Mouse (Mus musculus) CH12.LX (cell line): ENCODE measurements around the gene Cds2. TPM values are rescaled to one million over a fixed set of nuclear protein-coding genes. Genes with fewer than 3 reads are reported as not detected.

Source experiments
- DNase-seq: peaks from one replicate; pipeline ENCODE4 v3.0.0-alpha.2; 2013; ENCODE audit errors: extremely low read depth
- H3K27ac ChIP-seq: 2 replicates; pipeline ENCODE4 v1.5.1; 2012; ENCODE audit warnings: low read depth, mild to moderate bottlenecking, control low read depth, moderate library complexity; ENCODE audit not compliant: insufficient read depth
- H3K27me3 ChIP-seq: replicated peaks from 2 replicates; pipeline ENCODE3; 2012; ENCODE audit warnings: inconsistent platforms
- H3K36me3 ChIP-seq, 2 experiments: replicated peaks in 1 of 2; 2 replicates each; pipeline versions ENCODE3 to v1.6.1; 2012; ENCODE audit warnings: inconsistent platforms in 1 of 2, low read length in 1 of 2, mild to moderate bottlenecking in 1 of 2, mixed read lengths in 1 of 2, moderate library complexity in 1 of 2; ENCODE audit not compliant: control insufficient read depth in 1 of 2, insufficient read depth in 1 of 2
- H3K4me1 ChIP-seq, 2 experiments: 2 replicates each; pipeline ENCODE4 v1.6.1; 2012; ENCODE audit warnings: inconsistent platforms in 1 of 2, moderate library complexity in 1 of 2; ENCODE audit not compliant: insufficient read depth in 2 of 2, control insufficient read depth in 1 of 2
- H3K4me2 ChIP-seq: 2 replicates; pipeline ENCODE4 v1.6.1; 2012; ENCODE audit warnings: low read depth, mild to moderate bottlenecking, control low read depth; ENCODE audit not compliant: poor library complexity, insufficient read depth, severe bottlenecking
- H3K4me3 ChIP-seq, 3 experiments: fragments of 150-350 bp in 1 of 3; sonication (generic) in 1 of 3; replicated peaks in 1 of 3; 2 replicates each; pipeline versions ENCODE3 to v1.5.1; 2011 to 2012; ENCODE audit warnings: low read depth in 2 of 3, low read length in 2 of 3, mild to moderate bottlenecking in 2 of 3, moderate library complexity in 2 of 3, control low read depth in 1 of 3, improper control_type of control experiment in 1 of 3, inconsistent platforms in 1 of 3, mixed read lengths in 1 of 3; ENCODE audit not compliant: poor library complexity in 1 of 3
- H3K79me2 ChIP-seq: replicated peaks from 2 replicates; pipeline ENCODE4 v1.6.1; 2012; ENCODE audit warnings: mild to moderate bottlenecking, moderate library complexity; ENCODE audit not compliant: control insufficient read depth, poor library complexity, insufficient read depth, severe bottlenecking; ENCODE audit errors: extremely low read depth
- H3K9ac ChIP-seq: 2 replicates; pipeline ENCODE4 v1.6.1; 2012; ENCODE audit warnings: low read depth, mild to moderate bottlenecking, control low read depth, moderate library complexity; ENCODE audit not compliant: insufficient read depth
- H3K9me3 ChIP-seq: replicated peaks from 2 replicates; pipeline ENCODE3; 2012; ENCODE audit warnings: low read length, inconsistent platforms, mixed read lengths
- BHLHE40 ChIP-seq: IDR thresholded peaks from 2 replicates; pipeline ENCODE4 v1.6.1; 2011; ENCODE audit warnings: mild to moderate bottlenecking, low read depth, low read length, improper control_type of control experiment
- CHD1 ChIP-seq: IDR thresholded peaks from 2 replicates; pipeline ENCODE4 v1.6.1; 2012; ENCODE audit warnings: low read depth, low read length, improper control_type of control experiment, inconsistent platforms
- CHD2 ChIP-seq: IDR thresholded peaks from 2 replicates; pipeline ENCODE4 v1.6.1; 2011; ENCODE audit warnings: low read length, improper control_type of control experiment
- ELF1 ChIP-seq: IDR thresholded peaks from 2 replicates; pipeline ENCODE4 v1.6.1; 2014; ENCODE audit warnings: low read depth, mild to moderate bottlenecking, inconsistent platforms, low read length, improper control_type of control experiment
- GABPA ChIP-seq: IDR thresholded peaks from 2 replicates; pipeline ENCODE4 v1.6.1; 2012; ENCODE audit warnings: low read depth, low read length, improper control_type of control experiment, inconsistent platforms; ENCODE audit not compliant: insufficient replicate concordance
- HCFC1 ChIP-seq: IDR thresholded peaks from 2 replicates; pipeline ENCODE4 v1.6.1; 2012; ENCODE audit warnings: low read depth, mild to moderate bottlenecking, inconsistent platforms, low read length, improper control_type of control experiment
- JUN ChIP-seq: IDR thresholded peaks from 2 replicates; pipeline ENCODE4 v1.6.1; 2011; ENCODE audit warnings: low read depth, mild to moderate bottlenecking, low read length, improper control_type of control experiment, moderate library complexity; ENCODE audit not compliant: insufficient read depth
- JUND ChIP-seq: conservative IDR thresholded peaks from 2 replicates; pipeline ENCODE4 v1.6.1; 2011; ENCODE audit warnings: low read depth, low read length, improper control_type of control experiment
- KAT2A ChIP-seq: IDR thresholded peaks from 2 replicates; pipeline ENCODE4 v1.6.1; 2012; ENCODE audit warnings: low read length, improper control_type of control experiment, inconsistent platforms; ENCODE audit not compliant: insufficient replicate concordance
- MAX ChIP-seq: IDR thresholded peaks from 2 replicates; pipeline ENCODE4 v1.6.1; 2011; ENCODE audit warnings: low read length, improper control_type of control experiment
- MAZ ChIP-seq: IDR thresholded peaks from 2 replicates; pipeline ENCODE4 v1.6.1; 2012; ENCODE audit warnings: low read depth, mild to moderate bottlenecking, inconsistent platforms, low read length, improper control_type of control experiment, moderate library complexity
- MEF2A ChIP-seq: IDR thresholded peaks from 2 replicates; pipeline ENCODE4 v1.6.1; 2014; ENCODE audit warnings: low read depth, mild to moderate bottlenecking, inconsistent platforms, low read length, improper control_type of control experiment, borderline replicate concordance
- MXI1 ChIP-seq: IDR thresholded peaks from 2 replicates; pipeline ENCODE4 v1.6.1; 2011; ENCODE audit warnings: mild to moderate bottlenecking, low read depth, low read length, improper control_type of control experiment
- MYC ChIP-seq: IDR thresholded peaks from 2 replicates; pipeline ENCODE4 v1.6.1; 2011; ENCODE audit warnings: low read depth, mild to moderate bottlenecking, improper control_type of control experiment, low read length
- NELFE ChIP-seq: IDR thresholded peaks from 2 replicates; pipeline ENCODE4 v1.6.1; 2011; ENCODE audit warnings: low read depth, low read length, improper control_type of control experiment
- NRF1 ChIP-seq: IDR thresholded peaks from 2 replicates; pipeline ENCODE4 v1.6.1; 2014; ENCODE audit warnings: low read depth, mild to moderate bottlenecking, inconsistent platforms, low read length, improper control_type of control experiment, moderate library complexity
- PAX5 ChIP-seq: IDR thresholded peaks from 2 replicates; pipeline ENCODE4 v1.6.1; 2012; ENCODE audit warnings: low read length, inconsistent platforms, mixed read lengths
- RCOR1 ChIP-seq: conservative IDR thresholded peaks from 2 replicates; pipeline ENCODE4 v1.6.1; 2012; ENCODE audit warnings: low read depth, mild to moderate bottlenecking, inconsistent platforms, low read length, improper control_type of control experiment
- TCF12 ChIP-seq: IDR thresholded peaks from 2 replicates; pipeline ENCODE4 v1.6.1; 2014; ENCODE audit warnings: low read depth, mild to moderate bottlenecking, inconsistent platforms, low read length, improper control_type of control experiment
- USF1 ChIP-seq: IDR thresholded peaks from 2 replicates; pipeline ENCODE4 v1.6.1; 2014; ENCODE audit warnings: low read depth, mild to moderate bottlenecking, inconsistent platforms, low read length, improper control_type of control experiment
- ZC3H11A ChIP-seq: IDR thresholded peaks from 2 replicates; pipeline ENCODE4 v1.6.1; 2012; ENCODE audit warnings: low read depth, mild to moderate bottlenecking, inconsistent platforms, low read length, improper control_type of control experiment
- ZKSCAN1 ChIP-seq: IDR thresholded peaks from 2 replicates; pipeline ENCODE4 v1.6.1; 2012; ENCODE audit warnings: low read depth, inconsistent platforms, low read length, improper control_type of control experiment, borderline replicate concordance
- ZMIZ1 ChIP-seq: IDR thresholded peaks from 2 replicates; pipeline ENCODE4 v1.6.1; 2012; ENCODE audit warnings: low read depth, mild to moderate bottlenecking, inconsistent platforms, low read length, improper control_type of control experiment
- ZNF384 ChIP-seq: IDR thresholded peaks from 2 replicates; pipeline ENCODE4 v1.6.1; 2012; ENCODE audit warnings: low read depth, low read length, improper control_type of control experiment, inconsistent platforms
- dilution Hi-C: fragments of 300-500 bp; cut with MboI; formaldehyde crosslinking; loops from 2 replicates; pipeline ENCODE4 v1.14.3; 2020; ENCODE audit warnings: low sequenced_read_pairs; ENCODE audit not compliant: extremely low pct_unique_long_range_greater_than_20kb, extremely low pct_ligation_motif_present
- in situ Hi-C: fragments of 300-500 bp; cut with MboI; formaldehyde crosslinking; loops from 3 replicates; pipeline ENCODE4 v1.14.3; 2019; ENCODE audit warnings: low sequenced_read_pairs, low pct_ligation_motif_present, low pct_unique_long_range_greater_than_20kb, mixed read lengths
- polyA plus RNA-seq: library from polyadenylated mRNA; unstranded; fragments of >175 nt; gene quantifications from 2 replicates; pipeline ENCODE4 v1.2.1, GENCODE M21; 2012; ENCODE audit warnings: low read depth; ENCODE audit not compliant: insufficient read length
- total RNA-seq, 2 experiments: library from RNA; depleted of rRNA; stranded (reverse); fragments of 300-350 nt in 1 of 2; fragments of >200 nt in 1 of 2; gene quantifications; 2 replicates each; pipeline ENCODE4 v1.2.3; 2012 to 2014

Cds2 gene
- total and polyA plus RNA-seq, 3 experiments, result 20.3 to 38.9 (median 21.2) TPM

GRCm38 (mm10) chr2:132247539-132248313 lies 15.2 kb upstream of the Cds2 start, which contains the start of gene Tmem230 (continued):
- peak; percentile 99 for TF ChIP-seq MAX

- Histone ChIP-seq H3K79me2 (peaks cover 42% of the 10 kb centered on the region), H3K4me1 (peaks cover 0 to 36% of the 10 kb centered on the region in 2 experiments; a peak in 2 of 4 replicates), H3K27ac (peak overlapping the region; percentile 53), H3K27me3 (no peaks in the 10 kb centered on the region), H3K4me3 (peak overlapping the region; percentile 74 to 79 (median 77)), H3K4me2 (peak overlapping the region; percentile 93), H3K9me3 (no peaks in the 10 kb centered on the region), H3K36me3 (peaks cover 28 to 40% of the 10 kb centered on the region in 2 experiments), H3K9ac (peak overlapping the region; percentile 96)
- dilution Hi-C loops, result no loop called here
- TF ChIP-seq MYC (no peak), ZC3H11A (no peak), JUN (no peak), MAZ (no peak), ZNF384 (no peak), ZMIZ1 (no peak), KAT2A (no peak), MXI1 (no peak), RCOR1 (no peak), MAX (no peak), HCFC1 (no peak), ZKSCAN1 (no peak), PAX5 (no peak)
- no peak for DNase-seq
- in situ Hi-C loops, result no loop called here
Measured at GRCm38 (mm10) chr2:132251911-132252310, 11.0 kb upstream of the Cds2 start.

- peaks cover 27 to 42% of the 10 kb centered on the region in 2 experiments for H3K36me3 ChIP-seq
- in situ Hi-C loops (no loop called here), dilution Hi-C loops (no loop called here)
- no peaks in the 10 kb centered on the region for H3K27me3 ChIP-seq
- H3K9ac ChIP-seq, result peak within 1 kb of the TSS; percentile 96
- DNase-seq, result peak; percentile 98
- peaks cover 0 to 36% of the 10 kb centered on the region in 2 experiments; a peak in 2 of 4 replicates for H3K4me1 ChIP-seq
- H3K79me2 ChIP-seq, result peaks cover 42% of the 10 kb centered on the region
- H3K9me3 ChIP-seq, result no peaks in the 10 kb centered on the region
- peak within 1 kb of the TSS; percentile 77 to 79 (median 79) for H3K4me3 ChIP-seq
- H3K27ac ChIP-seq, result peak within 1 kb of the TSS; percentile 75
- peak within 1 kb of the TSS; percentile 93 for H3K4me2 ChIP-seq
- peak; percentile 88 for TF ChIP-seq TCF12
- peak; percentile 59 for TF ChIP-seq USF1
- TF ChIP-seq RCOR1, result peak; percentile 29; the same call in 1 of the 2 replicates
- peak; percentile 80 for TF ChIP-seq CHD2
- no peak for TF ChIP-seq PAX5
- TF ChIP-seq CHD1, result no peak
- TF ChIP-seq HCFC1, result peak; percentile 56
- TF ChIP-seq GABPA, result no peak
- peak; percentile 32; the same call in 1 of the 2 replicates for TF ChIP-seq BHLHE40
- no peak for TF ChIP-seq JUN
- TF ChIP-seq NELFE, result peak; percentile 97
- peak; percentile 73; the same call in 1 of the 2 replicates for TF ChIP-seq MAX
- TF ChIP-seq MEF2A, result peak; percentile 25; the same call in 1 of the 2 replicates
- TF ChIP-seq JUND, result no peak
- peak; percentile 61 for TF ChIP-seq NRF1
- peak; percentile 87 for TF ChIP-seq ELF1
- peak; percentile 87 for TF ChIP-seq KAT2A
Measured at GRCm38 (mm10) chr2:132252542-132253528, 10.1 kb upstream of the Cds2 start, which contains the start of gene Pcna. TSS of gene Pcna (minus strand) at chr2:132253314.
